Mouse (Mus musculus): ENCODE data around the gene Rpn2. TPM values are rescaled to one million over a fixed set of nuclear protein-coding genes. Genes with fewer than 3 reads are reported as not detected.

Gene Rpn2
- polyA plus RNA-seq (2012; rRNA removed) = 95.1 and 103 TPM in 2 replicates

- peak; percentile 28; the same call in 1 of the 2 replicates for TF ChIP-seq POLR2A (IDR thresholded peaks at IDR 0.05; ENCODE audit: low read depth, low read length)
- no peak for TF ChIP-seq CTCF (IDR thresholded peaks at IDR 0.05; ENCODE audit: extremely low read depth, insufficient read depth, insufficient read length, insufficient replicate concordance)
- peak within 1 kb of the TSS; percentile 98 for H3K4me3 ChIP-seq (ENCODE audit: extremely low read depth, insufficient read depth, insufficient read length)
- under 1% methylated on average over 64 of the region's 64 CpGs for WGBS
- 0 out of 2 replicates have a peak, but pooled peaks cover 3% of the 10 kb centered on the region for H3K4me1 ChIP-seq (ENCODE audit: control insufficient read depth, insufficient read depth, insufficient read length)
- no peaks in the 10 kb centered on the region for H3K27me3 ChIP-seq (ENCODE audit: control insufficient read depth, insufficient read depth, low read length)
- peak within 1 kb of the TSS; percentile 98 for H3K27ac ChIP-seq (ENCODE audit: insufficient read depth, low read length)
- H3K36me3 ChIP-seq (ENCODE audit: control insufficient read depth, insufficient read depth, low read length) = peaks cover 3% of the 10 kb centered on the region
- peak; percentile 82 to 98 for DNase-seq (ENCODE audit: low read depth in 1 of 2, low spot score in 2 of 2)
These were observed at the start of gene Rpn2 for GRCm38 (mm10) chr2:157278717-157279415. Gene Rpn2, plus strand, starts transcription at chr2:157279017.

GRCm38 (mm10) chr2:157235946-157236345 lies 42.9 kb upstream of the Rpn2 start:
- Histone ChIP-seq H3K4me3 (ENCODE audit: extremely low read depth, insufficient read depth, insufficient read length) (no peak overlapping the region), H3K36me3 (ENCODE audit: control insufficient read depth, insufficient read depth, low read length) (no peaks in the 10 kb centered on the region), H3K27me3 (ENCODE audit: control insufficient read depth, insufficient read depth, low read length) (no peaks in the 10 kb centered on the region), H3K27ac (ENCODE audit: insufficient read depth, low read length) (no peak overlapping the region), H3K4me1 (ENCODE audit: control insufficient read depth, insufficient read depth, insufficient read length) (no peaks in the 10 kb centered on the region)
- TF ChIP-seq POLR2A (IDR thresholded peaks at IDR 0.05; ENCODE audit: low read depth, low read length) (no peak), CTCF (IDR thresholded peaks at IDR 0.05; ENCODE audit: extremely low read depth, insufficient read depth, insufficient read length, insufficient replicate concordance) (no peak)
- DNase-seq (ENCODE audit: low read depth in 1 of 2, low spot score in 2 of 2) = no peak
- WGBS = 91% methylated on average over 8 of the region's 8 CpGs

GRCm38 (mm10) chr2:157245001-157245400 lies 33.8 kb upstream of the Rpn2 start:
- Histone ChIP-seq H3K27me3 (ENCODE audit: control insufficient read depth, insufficient read depth, low read length) (no peaks in the 10 kb centered on the region), H3K4me3 (ENCODE audit: extremely low read depth, insufficient read depth, insufficient read length) (no peak overlapping the region), H3K36me3 (ENCODE audit: control insufficient read depth, insufficient read depth, low read length) (no peaks in the 10 kb centered on the region), H3K4me1 (ENCODE audit: control insufficient read depth, insufficient read depth, insufficient read length) (peaks cover 3% of the 10 kb centered on the region; the same call in 1 of the 2 replicates), H3K27ac (ENCODE audit: insufficient read depth, low read length) (no peak overlapping the region)
- DNase-seq (ENCODE audit: low read depth in 1 of 2, low spot score in 2 of 2) = no peak
- TF ChIP-seq POLR2A (IDR thresholded peaks at IDR 0.05; ENCODE audit: low read depth, low read length) (no peak), CTCF (IDR thresholded peaks at IDR 0.05; ENCODE audit: extremely low read depth, insufficient read depth, insufficient read length, insufficient replicate concordance) (no peak)
- 35% methylated on average over 5 of the region's 5 CpGs for WGBS

GRCm38 (mm10) chr2:157245603-157246002 lies 33.2 kb upstream of the Rpn2 start:
- DNase-seq (ENCODE audit: low read depth in 1 of 2, low spot score in 2 of 2) = no peak
- H3K36me3 ChIP-seq (ENCODE audit: control insufficient read depth, insufficient read depth, low read length) = no peaks in the 10 kb centered on the region
- no peaks in the 10 kb centered on the region for H3K27me3 ChIP-seq (ENCODE audit: control insufficient read depth, insufficient read depth, low read length)
- H3K4me3 ChIP-seq (ENCODE audit: extremely low read depth, insufficient read depth, insufficient read length) = no peak overlapping the region
- TF ChIP-seq POLR2A (IDR thresholded peaks at IDR 0.05; ENCODE audit: low read depth, low read length) (no peak), CTCF (IDR thresholded peaks at IDR 0.05; ENCODE audit: extremely low read depth, insufficient read depth, insufficient read length, insufficient replicate concordance) (no peak)
- peaks cover 3% of the 10 kb centered on the region; the same call in 1 of the 2 replicates for H3K4me1 ChIP-seq (ENCODE audit: control insufficient read depth, insufficient read depth, insufficient read length)
- WGBS = 71% methylated on average over 2 of the region's 2 CpGs
- no peak overlapping the region for H3K27ac ChIP-seq (ENCODE audit: insufficient read depth, low read length)

- no peaks in the 10 kb centered on the region for H3K27me3 ChIP-seq (ENCODE audit: control insufficient read depth, insufficient read depth, low read length)
- H3K36me3 ChIP-seq (ENCODE audit: control insufficient read depth, insufficient read depth, low read length) = no peaks in the 10 kb centered on the region
- TF ChIP-seq CTCF (IDR thresholded peaks at IDR 0.05; ENCODE audit: extremely low read depth, insufficient read depth, insufficient read length, insufficient replicate concordance) (no peak), POLR2A (IDR thresholded peaks at IDR 0.05; ENCODE audit: low read depth, low read length) (no peak)
- H3K4me3 ChIP-seq (ENCODE audit: extremely low read depth, insufficient read depth, insufficient read length) = no peak overlapping the region
- peaks cover 3% of the 10 kb centered on the region; the same call in 1 of the 2 replicates for H3K4me1 ChIP-seq (ENCODE audit: control insufficient read depth, insufficient read depth, insufficient read length)
- no peak for DNase-seq (ENCODE audit: low read depth in 1 of 2, low spot score in 2 of 2)
- no peak overlapping the region for H3K27ac ChIP-seq (ENCODE audit: insufficient read depth, low read length)
These were observed 30.7 kb upstream of the Rpn2 start for GRCm38 (mm10) chr2:157248111-157248510.

- Histone ChIP-seq H3K27ac (ENCODE audit: insufficient read depth, low read length) (no peak overlapping the region), H3K36me3 (ENCODE audit: control insufficient read depth, insufficient read depth, low read length) (no peaks in the 10 kb centered on the region), H3K4me1 (ENCODE audit: control insufficient read depth, insufficient read depth, insufficient read length) (no peaks in the 10 kb centered on the region), H3K4me3 (ENCODE audit: extremely low read depth, insufficient read depth, insufficient read length) (no peak overlapping the region), H3K27me3 (ENCODE audit: control insufficient read depth, insufficient read depth, low read length) (no peaks in the 10 kb centered on the region)
- WGBS = 3% methylated on average over 5 of the region's 5 CpGs
- peak; percentile 11 to 66 for DNase-seq (ENCODE audit: low read depth in 1 of 2, low spot score in 2 of 2)
- TF ChIP-seq POLR2A (IDR thresholded peaks at IDR 0.05; ENCODE audit: low read depth, low read length) = no peak
- TF ChIP-seq CTCF (IDR thresholded peaks at IDR 0.05; ENCODE audit: extremely low read depth, insufficient read depth, insufficient read length, insufficient replicate concordance) = peak; percentile 80; the same call in 1 of the 2 replicates
These were observed 19.1 kb upstream of the Rpn2 start for GRCm38 (mm10) chr2:157259720-157260119.

DNA sequence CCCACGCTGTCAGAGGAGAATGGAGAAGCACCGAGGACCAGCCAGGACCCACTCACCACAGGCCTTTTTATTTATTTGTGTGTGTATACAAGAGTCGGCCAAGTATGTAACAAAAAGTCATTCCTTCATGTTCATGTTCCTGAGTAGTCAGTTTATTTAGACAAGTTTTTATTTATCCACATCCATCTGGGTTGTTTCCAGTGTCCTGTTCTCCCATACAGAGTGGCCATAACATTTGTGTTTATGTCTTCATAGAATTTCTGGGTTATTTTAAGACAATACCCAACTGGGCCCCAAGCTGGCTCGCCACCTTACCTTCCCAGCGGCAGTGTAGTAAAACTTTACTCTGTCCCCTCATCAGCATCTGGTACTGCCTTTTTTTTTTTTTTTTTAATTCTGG lies 16.9 kb upstream of the Rpn2 start:
- TF ChIP-seq CTCF (IDR thresholded peaks at IDR 0.05; ENCODE audit: extremely low read depth, insufficient read depth, insufficient read length, insufficient replicate concordance) (no peak), POLR2A (IDR thresholded peaks at IDR 0.05; ENCODE audit: low read depth, low read length) (no peak)
- Histone ChIP-seq H3K4me1 (ENCODE audit: control insufficient read depth, insufficient read depth, insufficient read length) (no peaks in the 10 kb centered on the region), H3K27ac (ENCODE audit: insufficient read depth, low read length) (no peak overlapping the region), H3K4me3 (ENCODE audit: extremely low read depth, insufficient read depth, insufficient read length) (no peak overlapping the region), H3K27me3 (ENCODE audit: control insufficient read depth, insufficient read depth, low read length) (no peaks in the 10 kb centered on the region), H3K36me3 (ENCODE audit: control insufficient read depth, insufficient read depth, low read length) (no peaks in the 10 kb centered on the region)
- no peak for DNase-seq (ENCODE audit: low read depth in 1 of 2, low spot score in 2 of 2)
- WGBS = 91% methylated on average over 5 of the region's 5 CpGs

All from spleen, adult 2 months (tissue).